Mouse (Mus musculus) spleen, adult 2 months (tissue): ENCODE data around the gene Tmtc1.

Source experiments
- CTCF ChIP-seq: fragments of 200-500 bp; IDR thresholded peaks from 2 replicates; pipeline ENCODE4 v1.5.1; 2011; ENCODE audit warnings: mild to moderate bottlenecking, inconsistent platforms; ENCODE audit not compliant: insufficient read depth, insufficient read length, insufficient replicate concordance; ENCODE audit errors: extremely low read depth
- POLR2A ChIP-seq: fragments of 200-500 bp; IDR thresholded peaks from 2 replicates; pipeline ENCODE4 v1.6.1; 2011; ENCODE audit warnings: low read depth, low read length, inconsistent platforms

DNA sequence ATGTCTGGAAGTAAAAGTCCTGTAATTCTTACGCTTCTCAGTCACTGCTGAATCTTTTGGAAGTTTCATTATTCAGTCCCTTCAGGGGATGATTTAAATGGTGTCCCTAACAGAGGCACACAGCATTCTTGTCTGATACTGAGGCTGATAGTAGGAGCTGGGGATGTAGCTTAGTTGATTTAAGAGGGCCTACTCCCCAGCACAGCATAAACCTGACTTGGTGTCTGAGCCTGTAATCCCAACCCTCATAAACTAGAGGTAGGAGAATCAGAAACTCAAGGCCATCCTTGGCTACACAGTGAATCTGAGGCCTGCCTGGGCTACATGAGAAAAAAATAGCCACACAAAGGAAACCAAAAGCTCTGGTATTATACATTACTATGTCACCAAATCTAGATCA, 77.6 kb downstream of the Tmtc1 start:
- TF ChIP-seq POLR2A (no peak), CTCF (no peak)
